Mouse (Mus musculus): Measurements from ENCODE around the gene 1700013G24Rik. TPM values are rescaled to one million over a fixed set of nuclear protein-coding genes. Genes with fewer than 3 reads are reported as not detected.

1700013G24Rik gene
- polyA plus RNA-seq, 1 experiment, result not detected

GRCm38 (mm10) chr4:137473240-137473639 is 20.2 kb downstream of the 1700013G24Rik start:
- H3K9me3 ChIP-seq (replicated peaks; ENCODE audit: control insufficient read depth, insufficient read depth, low read length, poor library complexity, severe bottlenecking), result no peaks in the 10 kb centered on the region
- H3K4me3 ChIP-seq (ENCODE audit: low read depth, low read length), result no peak overlapping the region
- no peak overlapping the region for H3K27ac ChIP-seq (ENCODE audit: insufficient read depth, low read length)
- H3K36me3 ChIP-seq (ENCODE audit: control insufficient read depth, insufficient read depth, low read length, poor library complexity, severe bottlenecking), result no peaks in the 10 kb centered on the region
- H3K4me1 ChIP-seq (ENCODE audit: control insufficient read depth, insufficient read depth, low read length), result peaks cover 19% of the 10 kb centered on the region
- H3K9ac ChIP-seq (ENCODE audit: low read depth, poor library complexity, severe bottlenecking), result no peak overlapping the region
- no peak for TF ChIP-seq POLR2A (IDR thresholded peaks at IDR 0.05; ENCODE audit: insufficient read depth, low read length)
- no peak for TF ChIP-seq CTCF (IDR thresholded peaks at IDR 0.05; ENCODE audit: low read depth, low read length)
- TF ChIP-seq EP300 (IDR thresholded peaks at IDR 0.05; ENCODE audit: insufficient read depth, low read depth, low read length), result no peak
- no peaks in the 10 kb centered on the region for H3K27me3 ChIP-seq (ENCODE audit: control insufficient read depth, insufficient read depth, low read length, poor library complexity, severe bottlenecking)

GRCm38 (mm10) chr4:137473701-137474388 is 20.8 kb downstream of the 1700013G24Rik start:
- Histone ChIP-seq H3K9ac (ENCODE audit: low read depth, poor library complexity, severe bottlenecking) (no peak overlapping the region), H3K4me3 (ENCODE audit: low read depth, low read length) (no peak overlapping the region), H3K9me3 (replicated peaks; ENCODE audit: control insufficient read depth, insufficient read depth, low read length, poor library complexity, severe bottlenecking) (no peaks in the 10 kb centered on the region), H3K27ac (ENCODE audit: insufficient read depth, low read length) (no peak overlapping the region), H3K36me3 (ENCODE audit: control insufficient read depth, insufficient read depth, low read length, poor library complexity, severe bottlenecking) (no peaks in the 10 kb centered on the region), H3K27me3 (ENCODE audit: control insufficient read depth, insufficient read depth, low read length, poor library complexity, severe bottlenecking) (no peaks in the 10 kb centered on the region), H3K4me1 (ENCODE audit: control insufficient read depth, insufficient read depth, low read length) (peaks cover 19% of the 10 kb centered on the region)
- TF ChIP-seq EP300 (IDR thresholded peaks at IDR 0.05; ENCODE audit: insufficient read depth, low read depth, low read length) (no peak), CTCF (IDR thresholded peaks at IDR 0.05; ENCODE audit: low read depth, low read length) (no peak), POLR2A (IDR thresholded peaks at IDR 0.05; ENCODE audit: insufficient read depth, low read length) (no peak)

GRCm38 (mm10) chr4:137474694-137475093 is 21.6 kb downstream of the 1700013G24Rik start:
- Histone ChIP-seq H3K9ac (ENCODE audit: low read depth, poor library complexity, severe bottlenecking) (no peak overlapping the region), H3K9me3 (replicated peaks; ENCODE audit: control insufficient read depth, insufficient read depth, low read length, poor library complexity, severe bottlenecking) (no peaks in the 10 kb centered on the region), H3K27me3 (ENCODE audit: control insufficient read depth, insufficient read depth, low read length, poor library complexity, severe bottlenecking) (no peaks in the 10 kb centered on the region), H3K4me3 (ENCODE audit: low read depth, low read length) (no peak overlapping the region), H3K4me1 (ENCODE audit: control insufficient read depth, insufficient read depth, low read length) (peaks cover 19% of the 10 kb centered on the region), H3K36me3 (ENCODE audit: control insufficient read depth, insufficient read depth, low read length, poor library complexity, severe bottlenecking) (no peaks in the 10 kb centered on the region), H3K27ac (ENCODE audit: insufficient read depth, low read length) (no peak overlapping the region)
- TF ChIP-seq POLR2A (IDR thresholded peaks at IDR 0.05; ENCODE audit: insufficient read depth, low read length) (no peak), EP300 (IDR thresholded peaks at IDR 0.05; ENCODE audit: insufficient read depth, low read depth, low read length) (no peak), CTCF (IDR thresholded peaks at IDR 0.05; ENCODE audit: low read depth, low read length) (no peak)

- no peaks in the 10 kb centered on the region for H3K36me3 ChIP-seq (ENCODE audit: control insufficient read depth, insufficient read depth, low read length, poor library complexity, severe bottlenecking)
- H3K27ac ChIP-seq (ENCODE audit: insufficient read depth, low read length), result peak overlapping the region; percentile 22
- H3K4me3 ChIP-seq (ENCODE audit: low read depth, low read length), result no peak overlapping the region
- H3K9me3 ChIP-seq (replicated peaks; ENCODE audit: control insufficient read depth, insufficient read depth, low read length, poor library complexity, severe bottlenecking), result no peaks in the 10 kb centered on the region
- H3K4me1 ChIP-seq (ENCODE audit: control insufficient read depth, insufficient read depth, low read length), result peaks cover 19% of the 10 kb centered on the region
- H3K27me3 ChIP-seq (ENCODE audit: control insufficient read depth, insufficient read depth, low read length, poor library complexity, severe bottlenecking), result no peaks in the 10 kb centered on the region
- no peak overlapping the region for H3K9ac ChIP-seq (ENCODE audit: low read depth, poor library complexity, severe bottlenecking)
- TF ChIP-seq EP300 (IDR thresholded peaks at IDR 0.05; ENCODE audit: insufficient read depth, low read depth, low read length) (no peak), CTCF (IDR thresholded peaks at IDR 0.05; ENCODE audit: low read depth, low read length) (no peak), POLR2A (IDR thresholded peaks at IDR 0.05; ENCODE audit: insufficient read depth, low read length) (no peak)
Observed at GRCm38 (mm10) chr4:137475271-137476050, 22.4 kb downstream of the 1700013G24Rik start.

GRCm38 (mm10) chr4:137476065-137476760 is 23.1 kb downstream of the 1700013G24Rik start:
- Histone ChIP-seq H3K36me3 (ENCODE audit: control insufficient read depth, insufficient read depth, low read length, poor library complexity, severe bottlenecking) (no peaks in the 10 kb centered on the region), H3K4me3 (ENCODE audit: low read depth, low read length) (peak overlapping the region; percentile 37), H3K4me1 (ENCODE audit: control insufficient read depth, insufficient read depth, low read length) (peaks cover 23% of the 10 kb centered on the region), H3K27me3 (ENCODE audit: control insufficient read depth, insufficient read depth, low read length, poor library complexity, severe bottlenecking) (no peaks in the 10 kb centered on the region), H3K9me3 (replicated peaks; ENCODE audit: control insufficient read depth, insufficient read depth, low read length, poor library complexity, severe bottlenecking) (no peaks in the 10 kb centered on the region), H3K9ac (ENCODE audit: low read depth, poor library complexity, severe bottlenecking) (peak overlapping the region; percentile 8; the same call in 1 of the 2 replicates), H3K27ac (ENCODE audit: insufficient read depth, low read length) (peak overlapping the region; percentile 33)
- TF ChIP-seq EP300 (IDR thresholded peaks at IDR 0.05; ENCODE audit: insufficient read depth, low read depth, low read length) (peak; percentile 81), CTCF (IDR thresholded peaks at IDR 0.05; ENCODE audit: low read depth, low read length) (no peak), POLR2A (IDR thresholded peaks at IDR 0.05; ENCODE audit: insufficient read depth, low read length) (no peak)

Data from ES-Bruce4 (cell line).